Mouse (Mus musculus): ENCODE measurements at regions not wholly inside any gene's neighbourhood (a gene's known extent, or its start where the extent isn't known, plus 50 kb on each side); places are given as distances from the start of the nearest gene placed in this dataset.

DNA sequence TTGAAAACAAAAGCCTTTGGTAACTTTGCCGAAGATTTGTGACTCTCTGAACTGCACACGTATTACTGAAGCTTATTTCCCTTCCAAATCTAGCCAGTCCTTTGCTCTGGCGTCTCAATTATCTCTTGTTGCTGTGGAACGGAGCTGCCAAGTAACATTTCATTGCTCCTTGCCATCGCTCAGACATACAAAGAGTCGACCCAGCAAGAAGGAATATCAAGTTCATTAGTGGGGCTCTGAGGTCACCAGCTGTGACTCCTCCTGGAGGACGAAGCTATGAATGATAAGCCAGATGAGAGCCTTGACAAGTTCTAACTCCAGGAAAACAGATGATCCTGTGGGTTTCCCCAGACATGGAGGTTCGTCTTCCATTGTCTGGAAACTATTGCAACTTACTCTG is 638.8 kb upstream of the Adgra3 start:
- no peak overlapping the region for H3K4me2 ChIP-seq (replicated peaks; ENCODE audit: low read depth, low read length)
- H3K9ac ChIP-seq (replicated peaks; ENCODE audit: low read depth, low read length) = no peak overlapping the region
- no peaks in the 10 kb centered on the region for H3K36me3 ChIP-seq (ENCODE audit: control insufficient read depth, insufficient read depth, low read length)
- H3K27me3 ChIP-seq (ENCODE audit: control insufficient read depth, insufficient read depth, low read length) = no peaks in the 10 kb centered on the region
- no peaks in the 10 kb centered on the region for H3K4me1 ChIP-seq (ENCODE audit: control insufficient read depth, insufficient read depth, low read length)
- no peak for ATAC-seq (ENCODE audit: insufficient number of reproducible peaks, insufficient read depth, low FRiP score, low read depth)
- H3K4me3 ChIP-seq (ENCODE audit: low read depth, low read length) = no peak overlapping the region
- no peaks in the 10 kb centered on the region for H3K9me3 ChIP-seq (ENCODE audit: control insufficient read depth, low read depth, low read length)
- WGBS = 40% methylated on average over 8 of the region's 8 CpGs
- H3K27ac ChIP-seq (ENCODE audit: low read length) = no peak overlapping the region

DNA sequence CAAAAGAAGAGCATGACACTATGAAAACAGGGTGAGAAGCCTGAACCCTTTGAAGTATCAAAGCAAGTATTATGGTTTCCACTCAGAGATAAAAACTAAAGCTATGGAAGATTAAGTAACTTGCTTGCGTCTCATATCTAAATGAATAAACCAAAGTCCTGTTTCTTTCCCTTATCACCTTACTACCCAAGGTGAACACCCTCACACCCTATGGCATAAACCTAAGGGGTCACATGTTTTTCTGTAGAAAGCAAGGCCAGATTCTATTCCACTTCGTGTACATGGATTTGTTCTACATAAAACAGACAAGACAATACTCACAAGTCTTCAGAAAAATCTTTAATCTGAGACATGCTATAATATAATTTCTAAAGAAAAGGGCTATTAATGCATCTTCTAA is 629.6 kb upstream of the Adgra3 start:
- H3K27ac ChIP-seq (ENCODE audit: low read length) = no peak overlapping the region
- no peaks in the 10 kb centered on the region for H3K36me3 ChIP-seq (ENCODE audit: control insufficient read depth, insufficient read depth, low read length)
- H3K9me3 ChIP-seq (ENCODE audit: control insufficient read depth, low read depth, low read length) = no peaks in the 10 kb centered on the region
- H3K4me1 ChIP-seq (ENCODE audit: control insufficient read depth, insufficient read depth, low read length) = no peaks in the 10 kb centered on the region
- 67% methylated on average over 2 of the region's 2 CpGs for WGBS
- no peak overlapping the region for H3K9ac ChIP-seq (replicated peaks; ENCODE audit: low read depth, low read length)
- no peak overlapping the region for H3K4me2 ChIP-seq (replicated peaks; ENCODE audit: low read depth, low read length)
- no peak overlapping the region for H3K4me3 ChIP-seq (ENCODE audit: low read depth, low read length)
- no peaks in the 10 kb centered on the region for H3K27me3 ChIP-seq (ENCODE audit: control insufficient read depth, insufficient read depth, low read length)
- no peak for ATAC-seq (ENCODE audit: insufficient number of reproducible peaks, insufficient read depth, low FRiP score, low read depth)

DNA sequence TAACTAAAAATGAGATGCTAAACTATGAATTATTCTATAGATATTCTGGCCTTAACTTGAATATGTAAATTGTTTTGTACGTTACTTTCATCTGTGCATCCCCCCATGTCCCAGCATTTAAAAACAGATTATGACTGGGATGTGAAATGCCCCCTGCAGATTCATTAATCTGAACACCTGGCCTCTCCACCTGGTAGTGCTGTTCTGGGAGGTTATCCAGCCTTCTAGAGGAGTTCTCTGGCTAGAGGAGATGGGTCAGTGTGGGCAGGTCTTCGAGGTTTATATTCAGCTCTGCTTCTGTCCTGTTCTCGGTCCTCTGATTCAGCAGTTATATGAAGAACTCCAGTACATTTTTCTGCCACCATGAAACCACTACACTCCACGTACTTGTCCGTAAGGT is 625.2 kb upstream of the Adgra3 start:
- H3K9ac ChIP-seq (replicated peaks; ENCODE audit: low read depth, low read length) = no peak overlapping the region
- no peaks in the 10 kb centered on the region for H3K4me1 ChIP-seq (ENCODE audit: control insufficient read depth, insufficient read depth, low read length)
- no peaks in the 10 kb centered on the region for H3K36me3 ChIP-seq (ENCODE audit: control insufficient read depth, insufficient read depth, low read length)
- no peaks in the 10 kb centered on the region for H3K9me3 ChIP-seq (ENCODE audit: control insufficient read depth, low read depth, low read length)
- no peaks in the 10 kb centered on the region for H3K27me3 ChIP-seq (ENCODE audit: control insufficient read depth, insufficient read depth, low read length)
- 80% methylated on average over 5 of the region's 5 CpGs for WGBS
- H3K27ac ChIP-seq (ENCODE audit: low read length) = no peak overlapping the region
- no peak for ATAC-seq (ENCODE audit: insufficient number of reproducible peaks, insufficient read depth, low FRiP score, low read depth)
- no peak overlapping the region for H3K4me3 ChIP-seq (ENCODE audit: low read depth, low read length)
- H3K4me2 ChIP-seq (replicated peaks; ENCODE audit: low read depth, low read length) = no peak overlapping the region

DNA sequence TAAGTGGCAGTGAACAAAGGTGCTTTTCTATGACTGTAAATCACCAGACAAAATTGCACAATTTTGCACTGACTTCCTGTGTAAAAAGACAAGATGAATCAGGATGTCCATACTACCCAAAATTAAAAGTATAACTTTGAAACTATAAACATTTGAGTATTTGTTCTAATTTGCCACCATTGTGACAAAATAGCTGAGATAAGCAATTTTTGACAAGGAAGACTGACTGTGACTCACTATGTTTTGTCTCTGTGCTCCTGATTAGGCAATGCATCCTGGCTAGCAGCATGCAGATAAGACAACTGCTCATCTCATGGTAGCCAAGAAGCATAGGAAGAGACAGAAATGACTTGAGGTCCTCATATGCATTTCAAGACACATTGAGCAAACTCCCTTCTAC is 577.7 kb upstream of the Adgra3 start:
- Histone ChIP-seq H3K9me3 (ENCODE audit: control insufficient read depth, low read depth, low read length) (no peaks in the 10 kb centered on the region), H3K4me3 (ENCODE audit: low read depth, low read length) (no peak overlapping the region), H3K4me2 (replicated peaks; ENCODE audit: low read depth, low read length) (no peak overlapping the region), H3K36me3 (ENCODE audit: control insufficient read depth, insufficient read depth, low read length) (no peaks in the 10 kb centered on the region), H3K4me1 (ENCODE audit: control insufficient read depth, insufficient read depth, low read length) (no peaks in the 10 kb centered on the region), H3K27me3 (ENCODE audit: control insufficient read depth, insufficient read depth, low read length) (no peaks in the 10 kb centered on the region), H3K9ac (replicated peaks; ENCODE audit: low read depth, low read length) (no peak overlapping the region), H3K27ac (ENCODE audit: low read length) (no peak overlapping the region)
- no peak for ATAC-seq (ENCODE audit: insufficient number of reproducible peaks, insufficient read depth, low FRiP score, low read depth)

DNA sequence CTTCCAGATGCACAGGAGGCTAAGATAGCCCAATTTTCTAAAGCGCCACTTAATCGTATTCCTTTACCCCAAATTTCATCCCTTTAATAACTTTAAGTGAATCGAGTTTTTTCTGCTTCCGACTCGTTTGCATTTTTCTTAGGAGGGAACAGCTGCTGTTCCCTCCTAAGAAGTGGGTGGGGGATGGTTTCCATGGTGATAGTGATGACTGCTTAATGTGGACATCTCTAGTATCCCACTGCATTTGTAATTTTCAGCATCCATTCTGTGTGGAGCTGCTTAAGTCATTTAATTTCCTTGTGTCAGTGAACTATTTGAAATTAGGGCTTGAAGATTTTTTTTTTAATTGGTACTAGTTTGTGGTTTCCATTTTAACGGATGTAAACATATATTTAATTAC is 567.8 kb upstream of the Adgra3 start:
- no peak overlapping the region for H3K9ac ChIP-seq (replicated peaks; ENCODE audit: low read depth, low read length)
- no peaks in the 10 kb centered on the region for H3K36me3 ChIP-seq (ENCODE audit: control insufficient read depth, insufficient read depth, low read length)
- no peak overlapping the region for H3K4me3 ChIP-seq (ENCODE audit: low read depth, low read length)
- no peaks in the 10 kb centered on the region for H3K9me3 ChIP-seq (ENCODE audit: control insufficient read depth, low read depth, low read length)
- H3K27me3 ChIP-seq (ENCODE audit: control insufficient read depth, insufficient read depth, low read length) = no peaks in the 10 kb centered on the region
- no peak for ATAC-seq (ENCODE audit: insufficient number of reproducible peaks, insufficient read depth, low FRiP score, low read depth)
- H3K4me1 ChIP-seq (ENCODE audit: control insufficient read depth, insufficient read depth, low read length) = no peaks in the 10 kb centered on the region
- WGBS = 86% methylated on average over 6 of the region's 6 CpGs
- no peak overlapping the region for H3K4me2 ChIP-seq (replicated peaks; ENCODE audit: low read depth, low read length)
- H3K27ac ChIP-seq (ENCODE audit: low read length) = no peak overlapping the region

DNA sequence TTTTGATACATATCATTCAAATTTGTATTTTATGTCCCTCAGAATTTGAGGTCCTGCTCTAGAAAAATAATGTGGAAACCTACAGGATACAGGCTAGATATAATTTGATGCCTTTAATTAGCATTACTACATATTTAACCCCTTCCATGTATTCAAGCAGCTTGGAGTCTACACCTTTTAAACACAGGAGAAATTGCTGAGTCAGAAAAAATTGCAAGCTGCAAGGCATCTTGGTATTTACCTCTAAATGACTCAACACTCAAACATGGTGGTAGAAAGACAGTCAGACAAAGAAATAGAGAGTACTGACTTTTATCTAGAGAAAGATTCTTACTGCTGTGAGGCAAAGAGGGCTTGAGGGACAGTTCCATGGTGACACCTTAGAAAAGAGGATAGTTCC is 565.4 kb upstream of the Adgra3 start:
- H3K4me1 ChIP-seq (ENCODE audit: control insufficient read depth, insufficient read depth, low read length) = no peaks in the 10 kb centered on the region
- no peak overlapping the region for H3K9ac ChIP-seq (replicated peaks; ENCODE audit: low read depth, low read length)
- H3K27me3 ChIP-seq (ENCODE audit: control insufficient read depth, insufficient read depth, low read length) = no peaks in the 10 kb centered on the region
- no peak for ATAC-seq (ENCODE audit: insufficient number of reproducible peaks, insufficient read depth, low FRiP score, low read depth)
- no peak overlapping the region for H3K27ac ChIP-seq (ENCODE audit: low read length)
- no peaks in the 10 kb centered on the region for H3K36me3 ChIP-seq (ENCODE audit: control insufficient read depth, insufficient read depth, low read length)
- H3K4me2 ChIP-seq (replicated peaks; ENCODE audit: low read depth, low read length) = no peak overlapping the region
- H3K9me3 ChIP-seq (ENCODE audit: control insufficient read depth, low read depth, low read length) = no peaks in the 10 kb centered on the region
- H3K4me3 ChIP-seq (ENCODE audit: low read depth, low read length) = no peak overlapping the region
